Mouse (Mus musculus) spleen, adult 2 months (tissue): ENCODE data around the gene Acot12.

Experiments
- CTCF ChIP-seq: fragments of 200-500 bp; IDR thresholded peaks from 2 replicates; pipeline ENCODE4 v1.5.1; 2011; ENCODE audit warnings: mild to moderate bottlenecking, inconsistent platforms; ENCODE audit not compliant: insufficient read depth, insufficient read length, insufficient replicate concordance; ENCODE audit errors: extremely low read depth
- POLR2A ChIP-seq: fragments of 200-500 bp; IDR thresholded peaks from 2 replicates; pipeline ENCODE4 v1.6.1; 2011; ENCODE audit warnings: low read depth, low read length, inconsistent platforms

DNA sequence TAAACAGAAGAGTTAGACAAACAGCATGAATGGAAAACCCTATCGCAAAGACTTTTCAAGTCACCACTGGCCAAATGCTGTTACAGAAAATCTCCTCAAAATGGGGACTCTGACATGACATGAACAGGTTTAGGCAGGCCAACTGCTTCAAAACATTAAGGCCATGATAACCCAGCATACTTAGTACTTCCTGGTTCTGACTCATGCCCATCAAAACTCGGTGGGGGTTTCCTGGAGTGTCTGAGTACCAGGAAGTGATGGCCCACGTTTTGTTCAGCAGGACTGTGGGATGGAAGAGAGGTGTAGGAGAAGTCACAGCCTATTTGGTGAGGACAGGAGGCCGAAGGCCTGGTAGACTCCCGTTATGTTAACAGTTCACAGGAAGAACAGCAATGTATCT is 60.4 kb downstream of the Acot12 start:
- TF ChIP-seq CTCF: no peak
- no peak for TF ChIP-seq POLR2A
